Comparison of ENCODE assay signal across 22 mouse cellular contexts in the genomic region with DNA sequence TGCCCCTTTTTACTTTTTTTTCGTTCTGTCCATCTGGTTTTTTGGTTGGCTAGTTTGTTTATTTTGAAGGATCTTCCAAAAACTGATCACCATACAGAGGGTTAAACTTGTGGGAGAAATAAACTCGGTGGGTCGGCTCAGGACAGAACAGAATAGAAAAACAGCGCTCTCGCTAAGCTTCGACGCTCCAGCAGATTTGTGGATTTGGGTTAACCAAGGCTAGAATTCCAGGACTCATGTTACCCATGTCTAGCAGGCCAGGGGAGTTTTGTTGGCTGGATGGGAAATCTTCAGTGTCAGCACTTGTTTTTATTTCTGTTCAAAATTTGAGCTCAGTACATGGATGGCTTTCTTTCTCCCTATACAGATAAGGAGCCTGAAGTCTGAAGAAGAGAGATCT. TPM values are rescaled to one million over a fixed set of nuclear protein-coding genes. Genes with fewer than 3 reads are reported as not detected.
A peak's percentile ranks its signal among the peaks of the same experiment; 100 is the strongest.
DNase-seq lines count a peak whose midpoint lies in the region; ATAC-seq and TF ChIP-seq lines count a peak whose summit lies in the region.
"Had no signal": no experiment of that assay in that cellular context is flagged by ENCODE, and none has a peak within 500 bp of the region (broad histone marks: within the 10 kb centered on the region; RNA-seq: fewer than 3 reads in every experiment).

No protein-coding gene starts in this region.

- no peaks in the 10 kb centered on the region for H3K36me3 ChIP-seq in kidney, embryonic 16.5 days (ENCODE audit: insufficient read depth, low read length)
- H3K36me3 ChIP-seq in embryonic facial prominence, embryonic 14.5 days (ENCODE audit: control insufficient read depth, insufficient read depth, low read length) = no peaks in the 10 kb centered on the region
- H3K36me3 ChIP-seq in embryonic facial prominence, embryonic 15.5 days = no peaks in the 10 kb centered on the region
- H3K36me3 ChIP-seq in midbrain, embryonic 14.5 days (ENCODE audit: control insufficient read depth, insufficient read depth, low read length) = no peaks in the 10 kb centered on the region
- H3K36me3 ChIP-seq: embryonic facial prominence, embryonic 12.5 days; forebrain, embryonic 10.5 days; forebrain, embryonic 12.5 days had no signal

- H3K9me3 ChIP-seq in kidney, embryonic 16.5 days (ENCODE audit: low read length) = no peaks in the 10 kb centered on the region
- H3K9me3 ChIP-seq in embryonic facial prominence, embryonic 14.5 days (ENCODE audit: control insufficient read depth, low read length) = no peaks in the 10 kb centered on the region
- H3K9me3 ChIP-seq in embryonic facial prominence, embryonic 15.5 days (replicated peaks) = no peaks in the 10 kb centered on the region
- H3K9me3 ChIP-seq in midbrain, embryonic 14.5 days (ENCODE audit: control insufficient read depth, low read length) = no peaks in the 10 kb centered on the region
- H3K9me3 ChIP-seq: embryonic facial prominence, embryonic 12.5 days; forebrain, embryonic 10.5 days; forebrain, embryonic 12.5 days had no signal

- H3K27ac ChIP-seq in kidney, embryonic 16.5 days (ENCODE audit: low read length) = no peak overlapping the region
- peak overlapping the region; percentile 16; the same call in 1 of the 2 replicates for H3K27ac ChIP-seq in embryonic facial prominence, embryonic 14.5 days (replicated peaks; ENCODE audit: low read depth, low read length)
- H3K27ac ChIP-seq in embryonic facial prominence, embryonic 15.5 days (replicated peaks) = peak overlapping the region; percentile 60; the same call in 1 of the 2 replicates
- no peak overlapping the region for H3K27ac ChIP-seq in midbrain, embryonic 14.5 days (replicated peaks; ENCODE audit: low read depth, low read length)
- H3K27ac ChIP-seq in layer of hippocampus, adult 2 months = no peak overlapping the region
- H3K27ac ChIP-seq: embryonic facial prominence, embryonic 12.5 days; forebrain, embryonic 10.5 days; forebrain, embryonic 12.5 days had no signal

- no peak for TF ChIP-seq CTCF in layer of hippocampus, adult 2 months (conservative IDR thresholded peaks at IDR 0.05)

- DNase-seq in kidney, postnatal 25 days = no peak
- DNase-seq in embryonic facial prominence, embryonic 14.5 days (ENCODE audit: low spot score) = peak; percentile 79
- DNase-seq in midbrain, embryonic 14.5 days = no peak
- DNase-seq in layer of hippocampus, adult 2 months (ENCODE audit: low spot score in 2 of 2) = no peak
- DNase-seq: adrenal gland, adult 2 months; adrenal gland, postnatal 10 days; adrenal gland, postnatal 25 days; cerebellum, adult 11 months; cerebellum, adult 18-20 months; cerebellum, adult 8-10 months; cerebellum, adult 9-11 months; cerebellum, postnatal 14 days; cerebellum, postnatal 36 days; embryo, embryonic 11 days had no signal

- no peak overlapping the region for H3K4me3 ChIP-seq in kidney, embryonic 16.5 days (ENCODE audit: low read length)
- no peak overlapping the region for H3K4me3 ChIP-seq in embryonic facial prominence, embryonic 14.5 days (ENCODE audit: low read depth, low read length)
- no peak overlapping the region for H3K4me3 ChIP-seq in embryonic facial prominence, embryonic 15.5 days (replicated peaks)
- H3K4me3 ChIP-seq in midbrain, embryonic 14.5 days (replicated peaks; ENCODE audit: low read depth, low read length) = no peak overlapping the region
- H3K4me3 ChIP-seq in layer of hippocampus, adult 2 months = no peak overlapping the region
- H3K4me3 ChIP-seq: embryonic facial prominence, embryonic 12.5 days; erythroblast, embryonic 14.5 days; forebrain, embryonic 10.5 days; forebrain, embryonic 12.5 days had no signal

- no peak overlapping the region for H3K9ac ChIP-seq in kidney, embryonic 16.5 days (replicated peaks; ENCODE audit: low read length)
- no peak overlapping the region for H3K9ac ChIP-seq in embryonic facial prominence, embryonic 14.5 days (ENCODE audit: low read depth, low read length)
- H3K9ac ChIP-seq in embryonic facial prominence, embryonic 15.5 days = no peak overlapping the region
- H3K9ac ChIP-seq in midbrain, embryonic 14.5 days (replicated peaks; ENCODE audit: low read length) = no peak overlapping the region
- H3K9ac ChIP-seq: embryonic facial prominence, embryonic 12.5 days; forebrain, embryonic 12.5 days had no signal

- 21% methylated on average over 7 of the region's 7 CpGs for WGBS in kidney, embryonic 16.5 days
- 48% methylated on average over 7 of the region's 7 CpGs for WGBS in embryonic facial prominence, embryonic 14.5 days
- 49% methylated on average over 7 of the region's 7 CpGs for WGBS in embryonic facial prominence, embryonic 15.5 days
- 82% methylated on average over 7 of the region's 7 CpGs for WGBS in midbrain, embryonic 14.5 days

- H3K4me2 ChIP-seq in kidney, embryonic 16.5 days (replicated peaks; ENCODE audit: low read depth, low read length) = no peak overlapping the region
- H3K4me2 ChIP-seq in embryonic facial prominence, embryonic 14.5 days (ENCODE audit: low read depth, low read length) = no peak overlapping the region
- no peak overlapping the region for H3K4me2 ChIP-seq in embryonic facial prominence, embryonic 15.5 days (replicated peaks)
- no peak overlapping the region for H3K4me2 ChIP-seq in midbrain, embryonic 14.5 days (ENCODE audit: low read length)
- H3K4me2 ChIP-seq: embryonic facial prominence, embryonic 12.5 days; forebrain, embryonic 12.5 days had no signal

- ATAC-seq in kidney, embryonic 16.5 days (ENCODE audit: low FRiP score, low TSS enrichment) = 0 out of 2 replicates have a peak, but pooled peaks have one; percentile 65
- ATAC-seq in embryonic facial prominence, embryonic 14.5 days (ENCODE audit: low read depth) = no peak
- ATAC-seq in embryonic facial prominence, embryonic 15.5 days (ENCODE audit: insufficient number of reproducible peaks, low FRiP score, low TSS enrichment, low read depth) = no peak
- no peak for ATAC-seq in midbrain, embryonic 14.5 days (ENCODE audit: low FRiP score, low TSS enrichment)
- ATAC-seq: forebrain, embryonic 14.5 days; forebrain, embryonic 16.5 days had no signal

- no peaks in the 10 kb centered on the region for H3K27me3 ChIP-seq in kidney, embryonic 16.5 days (ENCODE audit: insufficient read depth, low read length)
- no peaks in the 10 kb centered on the region for H3K27me3 ChIP-seq in embryonic facial prominence, embryonic 14.5 days (replicated peaks; ENCODE audit: control insufficient read depth, insufficient read depth, low read length)
- H3K27me3 ChIP-seq in embryonic facial prominence, embryonic 15.5 days = no peaks in the 10 kb centered on the region
- no peaks in the 10 kb centered on the region for H3K27me3 ChIP-seq in midbrain, embryonic 14.5 days (ENCODE audit: control insufficient read depth, insufficient read depth, low read length)
- H3K27me3 ChIP-seq: embryonic facial prominence, embryonic 12.5 days; forebrain, embryonic 12.5 days had no signal

- H3K4me1 ChIP-seq in kidney, embryonic 16.5 days (ENCODE audit: insufficient read depth, low read length) = no peaks in the 10 kb centered on the region
- peaks cover 13% of the 10 kb centered on the region; the same call in 1 of the 2 replicates for H3K4me1 ChIP-seq in embryonic facial prominence, embryonic 14.5 days (ENCODE audit: control insufficient read depth, insufficient read depth, low read length)
- H3K4me1 ChIP-seq in embryonic facial prominence, embryonic 15.5 days = peaks cover 19% of the 10 kb centered on the region
- H3K4me1 ChIP-seq in midbrain, embryonic 14.5 days (ENCODE audit: control insufficient read depth, insufficient read depth, low read length) = 0 out of 2 replicates have a peak, but pooled peaks cover 6% of the 10 kb centered on the region

RNA-seq across cellular contexts. Expression of gene Enah, which starts 30.0 kb away (rescaled TPM):
- polyA plus RNA-seq in kidney, embryonic 16.5 days (2015; fragmentation: Nextera tagmentation; extraction: Ambion mirVana) = 10.8 and 14.8 TPM in 2 replicates
- polyA plus RNA-seq in embryonic facial prominence, embryonic 14.5 days (2014; fragmentation: Nextera tagmentation; extraction: Ambion mirVana) = 23.7 and 27.6 TPM in 2 replicates
- polyA plus RNA-seq in embryonic facial prominence, embryonic 15.5 days (2015; fragmentation: Nextera tagmentation; extraction: Ambion mirVana) = 23.3 and 25.6 TPM in 2 replicates
- 42.9 TPM in 2 replicates for polyA plus RNA-seq in midbrain, embryonic 14.5 days (2014; fragmentation: Nextera tagmentation; extraction: Ambion mirVana)
- 100 to 1,000 TPM; 192 to 203 TPM for total RNA-seq in layer of hippocampus, adult 2 months (2021)

Comparison
In these comparisons a context has a peak if more than half of its experiments do, and no peak if none do; other contexts are left out.
1. H3K27ac ChIP-seq: peak in embryonic facial prominence, embryonic 14.5 days (single experiment) and embryonic facial prominence, embryonic 15.5 days (single experiment); none in kidney, embryonic 16.5 days (single experiment), midbrain, embryonic 14.5 days (single experiment) and layer of hippocampus, adult 2 months (single experiment).